Mouse (Mus musculus): ENCODE measurements around the gene Dmwd. TPM values are rescaled to one million over a fixed set of nuclear protein-coding genes. Genes with fewer than 3 reads are reported as not detected.
"Not testable (repeated sequence)": the region's sequence is repeated elsewhere in the genome, so short reads cannot be mapped to it uniquely, and the experiment has no call there.

The Dmwd gene
- polyA plus RNA-seq, 1 experiment from 2014 or later = 42.5 TPM

DNA sequence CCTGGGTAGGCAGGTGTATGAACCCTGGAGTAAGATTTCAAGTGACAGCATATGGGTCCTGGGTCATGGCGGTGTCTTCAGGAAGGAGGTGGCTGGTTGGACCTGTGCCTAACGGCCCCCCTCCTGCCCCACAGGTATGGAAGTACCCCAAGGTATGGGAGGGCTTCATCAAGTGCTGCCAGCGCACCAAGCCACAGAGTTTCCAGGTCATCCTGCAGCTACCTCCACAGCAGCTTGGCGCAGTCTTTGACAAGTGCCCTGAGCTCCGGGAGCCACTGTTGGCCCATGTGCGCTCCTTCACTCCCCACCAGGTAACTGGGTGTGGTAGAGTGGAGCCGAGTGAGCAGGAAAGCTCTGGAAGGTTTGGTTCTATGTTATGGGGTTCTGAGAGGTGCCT is 22.9 kb upstream of the Dmwd start:
- H3K27me3 ChIP-seq = no peaks in the 10 kb centered on the region
- no peaks in the 10 kb centered on the region for H3K9me3 ChIP-seq
- no peak overlapping the region for H3K27ac ChIP-seq (replicated peaks)
- H3K36me3 ChIP-seq = peaks cover 34% of the 10 kb centered on the region
- WGBS = 94% methylated on average over 7 of the region's 7 CpGs
- ATAC-seq (ENCODE audit: low FRiP score, low read depth) = no peak
- H3K4me2 ChIP-seq = no peak overlapping the region
- no peak overlapping the region for H3K9ac ChIP-seq
- H3K4me3 ChIP-seq = no peak overlapping the region
- H3K4me1 ChIP-seq (replicated peaks) = peaks cover 10% of the 10 kb centered on the region

DNA sequence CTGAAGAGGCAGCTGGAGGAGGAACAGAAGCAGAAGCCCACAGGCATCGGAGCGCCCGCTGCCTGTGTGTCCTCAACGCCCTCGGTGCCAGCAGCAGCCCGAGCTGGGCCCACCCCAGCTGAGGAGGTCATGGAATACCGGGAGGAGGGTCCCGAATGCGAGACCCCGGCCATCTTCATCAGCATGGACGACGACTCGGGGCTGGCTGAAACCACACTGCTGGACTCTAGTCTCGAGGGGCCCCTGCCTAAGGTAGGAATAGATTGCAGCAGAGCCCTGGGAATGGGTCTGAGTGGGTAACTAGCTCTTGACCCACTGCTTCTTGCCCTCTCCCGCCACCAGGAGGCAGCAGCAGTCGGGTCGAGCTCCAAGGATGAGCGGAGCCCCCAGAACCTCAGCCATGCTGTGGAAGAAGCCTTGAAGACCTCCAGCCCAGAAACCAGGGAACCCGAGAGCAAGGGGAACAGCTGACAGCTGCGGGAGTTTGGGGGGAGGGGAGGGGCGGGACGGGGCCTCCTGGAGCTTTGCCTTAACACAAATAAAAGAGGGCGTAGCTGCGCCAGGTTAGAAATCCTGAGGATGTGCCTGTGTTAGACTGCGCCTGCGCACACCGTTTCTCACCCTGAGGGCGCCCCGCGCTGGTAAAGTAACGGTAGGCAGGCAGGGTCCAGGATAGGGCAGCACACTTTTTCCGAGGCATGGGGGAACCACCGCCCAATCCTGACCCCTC is 21.8 kb upstream of the Dmwd start, which contains the start of gene Rsph6a:
Gene Rsph6a (plus strand): TSS at position 644 of the 730 bp plus-strand sequence.
- no peaks in the 10 kb centered on the region for H3K9me3 ChIP-seq
- peak within 1 kb of the TSS; percentile 56 for H3K4me2 ChIP-seq
- peaks cover 25% of the 10 kb centered on the region for H3K36me3 ChIP-seq
- peak; percentile 72 for ATAC-seq (ENCODE audit: low FRiP score, low read depth)
- H3K27ac ChIP-seq (replicated peaks) = peak within 1 kb of the TSS; percentile 52; the same call in 1 of the 2 replicates
- H3K4me1 ChIP-seq (replicated peaks) = peaks cover 10% of the 10 kb centered on the region
- H3K27me3 ChIP-seq = no peaks in the 10 kb centered on the region
- peak within 1 kb of the TSS; percentile 27 for H3K4me3 ChIP-seq
- 26% methylated on average over 33 of the region's 33 CpGs for WGBS
- H3K9ac ChIP-seq = peak within 1 kb of the TSS; percentile 43

DNA sequence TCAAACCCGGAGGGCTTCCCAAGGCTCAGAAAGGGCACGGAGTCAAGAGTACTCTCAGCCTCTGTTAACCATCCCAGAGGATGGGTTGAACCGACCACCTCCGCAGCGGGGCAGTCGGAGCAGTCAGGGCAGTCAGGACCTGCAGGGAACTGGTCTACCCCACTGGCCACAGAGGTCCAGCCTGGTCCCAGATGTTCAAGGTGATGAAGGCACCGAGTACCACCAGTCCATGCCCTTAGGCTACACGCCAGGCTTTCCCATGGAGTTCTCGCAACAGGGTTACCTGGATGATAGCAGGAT is 21.3 kb upstream of the Dmwd start:
- Histone ChIP-seq H3K27me3 (no peaks in the 10 kb centered on the region), H3K9me3 (no peaks in the 10 kb centered on the region), H3K9ac (peak overlapping the region; percentile 43), H3K4me1 (replicated peaks) (peaks cover 10% of the 10 kb centered on the region), H3K4me2 (peak overlapping the region; percentile 56), H3K27ac (replicated peaks) (no peak overlapping the region), H3K4me3 (peak overlapping the region; percentile 27), H3K36me3 (peaks cover 21% of the 10 kb centered on the region)
- peak; percentile 17; the same call in 1 of the 2 replicates for ATAC-seq (ENCODE audit: low FRiP score, low read depth)
- 57% methylated on average over 9 of the region's 9 CpGs for WGBS

DNA sequence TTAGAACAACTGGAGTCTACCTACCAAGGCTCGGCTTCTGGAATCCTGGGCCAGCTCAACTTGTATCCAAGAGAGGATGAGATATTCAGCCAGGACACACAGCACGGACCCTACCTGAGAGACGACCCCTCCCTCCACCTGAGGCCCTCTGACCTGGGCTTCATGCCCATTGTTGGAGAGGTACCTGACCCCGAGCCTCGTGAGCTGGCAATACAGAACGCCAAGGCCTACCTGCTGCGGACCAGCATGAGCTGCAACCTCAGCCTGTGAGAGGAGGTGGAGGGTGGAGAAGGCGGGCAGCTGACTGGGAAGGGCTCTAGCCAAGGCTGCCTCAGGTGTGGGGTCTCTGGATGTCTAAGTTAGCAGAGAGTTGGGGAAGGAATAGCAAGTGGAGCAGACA is 20.9 kb upstream of the Dmwd start:
- WGBS = 93% methylated on average over 8 of the region's 8 CpGs
- no peak overlapping the region for H3K27ac ChIP-seq (replicated peaks)
- H3K27me3 ChIP-seq = no peaks in the 10 kb centered on the region
- no peak overlapping the region for H3K4me2 ChIP-seq
- H3K36me3 ChIP-seq = peaks cover 17% of the 10 kb centered on the region
- H3K9ac ChIP-seq = no peak overlapping the region
- no peak for ATAC-seq (ENCODE audit: low FRiP score, low read depth)
- no peak overlapping the region for H3K4me3 ChIP-seq
- H3K4me1 ChIP-seq (replicated peaks) = peaks cover 10% of the 10 kb centered on the region
- no peaks in the 10 kb centered on the region for H3K9me3 ChIP-seq

DNA sequence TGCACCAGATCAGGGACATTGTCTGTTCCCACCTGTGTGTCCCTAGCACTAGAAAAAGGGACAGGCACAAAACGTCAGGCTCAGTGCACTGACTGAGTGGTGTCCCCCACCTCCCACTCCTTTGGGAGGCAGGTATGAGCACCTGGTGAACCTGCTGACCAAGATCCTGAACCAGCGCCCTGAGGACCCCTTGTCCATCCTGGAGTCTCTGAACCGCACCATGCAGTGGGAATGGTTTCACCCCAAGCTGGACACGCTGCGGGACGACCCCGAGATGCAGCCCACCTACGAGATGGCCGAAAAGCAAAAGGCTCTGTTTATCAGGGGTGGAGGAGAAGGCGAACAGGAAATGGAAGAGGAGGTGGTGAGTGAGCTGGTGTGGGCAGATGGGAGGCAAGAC is 18.6 kb upstream of the Dmwd start:
- Histone ChIP-seq H3K4me1 (replicated peaks) (peaks cover 10% of the 10 kb centered on the region), H3K4me3 (no peak overlapping the region), H3K9me3 (no peaks in the 10 kb centered on the region), H3K27ac (replicated peaks) (no peak overlapping the region), H3K27me3 (no peaks in the 10 kb centered on the region), H3K9ac (no peak overlapping the region), H3K4me2 (no peak overlapping the region), H3K36me3 (no peaks in the 10 kb centered on the region)
- no peak for ATAC-seq (ENCODE audit: low FRiP score, low read depth)
- WGBS = 92% methylated on average over 10 of the region's 10 CpGs

DNA sequence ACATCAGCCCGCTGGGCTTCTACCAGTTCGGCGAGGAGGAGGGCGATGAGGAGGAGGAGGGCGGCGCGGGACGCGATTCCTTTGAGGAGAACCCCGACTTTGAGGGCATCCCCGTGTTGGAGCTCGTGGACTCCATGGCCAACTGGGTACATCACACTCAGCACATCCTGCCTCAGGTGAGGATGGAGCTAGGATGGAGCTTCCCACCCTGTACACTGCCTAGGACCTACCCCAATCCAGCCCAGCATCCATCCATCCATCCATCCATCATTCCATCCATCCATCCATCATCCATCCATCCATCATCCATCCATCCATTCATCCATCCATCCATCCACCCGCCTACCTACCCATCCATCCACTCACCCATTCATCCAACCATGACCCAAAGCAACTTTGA is 10.1 kb upstream of the Dmwd start:
- no peaks in the 10 kb centered on the region for H3K9me3 ChIP-seq
- no peak overlapping the region for H3K27ac ChIP-seq (replicated peaks)
- H3K36me3 ChIP-seq = no peaks in the 10 kb centered on the region
- peak overlapping the region; percentile 45 for H3K4me2 ChIP-seq
- 58% methylated on average over 13 of the region's 13 CpGs for WGBS
- no peak overlapping the region for H3K9ac ChIP-seq
- peaks cover 30% of the 10 kb centered on the region for H3K27me3 ChIP-seq
- H3K4me1 ChIP-seq (replicated peaks) = no peaks in the 10 kb centered on the region
- H3K4me3 ChIP-seq = peak overlapping the region; percentile 20
- ATAC-seq (ENCODE audit: low FRiP score, low read depth) = no peak

DNA sequence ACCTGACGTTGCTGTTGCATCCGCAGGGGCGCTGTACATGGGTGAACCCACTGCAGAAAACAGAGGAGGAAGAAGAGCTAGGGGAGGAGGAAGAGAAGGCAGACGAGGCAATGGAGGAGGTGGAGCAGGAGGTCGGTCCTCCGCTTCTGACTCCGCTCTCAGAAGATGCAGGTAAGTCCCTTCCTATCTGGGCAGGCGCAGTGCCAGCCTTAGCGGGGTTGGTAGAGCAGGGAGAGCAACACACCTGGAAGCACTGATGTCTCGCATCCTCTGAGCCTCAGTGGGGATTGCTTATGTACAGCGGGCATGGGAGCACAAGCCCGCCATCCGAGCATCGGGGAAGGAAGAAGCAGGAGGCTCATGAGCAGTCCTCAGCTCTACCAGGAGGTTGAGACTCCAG is 9.0 kb upstream of the Dmwd start:
- Histone ChIP-seq H3K9me3 (no peaks in the 10 kb centered on the region), H3K4me2 (no peak overlapping the region), H3K36me3 (no peaks in the 10 kb centered on the region), H3K4me1 (replicated peaks) (no peaks in the 10 kb centered on the region), H3K27ac (replicated peaks) (no peak overlapping the region), H3K9ac (no peak overlapping the region), H3K27me3 (peaks cover 30% of the 10 kb centered on the region), H3K4me3 (no peak overlapping the region)
- 41% methylated on average over 14 of the region's 14 CpGs for WGBS
- ATAC-seq (ENCODE audit: low FRiP score, low read depth) = no peak

DNA sequence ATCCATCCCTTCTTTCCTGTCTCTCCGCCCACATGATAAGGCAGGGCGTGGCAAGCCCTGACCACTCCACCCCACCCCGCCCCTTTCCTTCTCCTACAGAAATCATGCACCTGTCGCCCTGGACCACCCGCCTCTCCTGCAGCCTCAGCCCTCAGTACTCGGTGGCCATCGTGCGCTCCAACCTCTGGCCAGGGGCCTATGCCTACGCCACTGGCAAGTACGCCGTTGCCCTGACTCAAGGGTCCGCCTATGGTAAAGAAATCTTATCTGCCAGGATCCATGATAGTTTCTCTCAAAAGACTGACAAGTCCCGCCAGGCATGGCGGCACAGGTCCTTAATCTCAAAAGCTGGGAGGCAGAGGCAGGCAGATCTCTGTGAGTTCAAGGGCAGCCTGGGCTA is 8.1 kb upstream of the Dmwd start:
- H3K27ac ChIP-seq (replicated peaks) = no peak overlapping the region
- no peaks in the 10 kb centered on the region for H3K4me1 ChIP-seq (replicated peaks)
- no peak overlapping the region for H3K4me2 ChIP-seq
- H3K9ac ChIP-seq = no peak overlapping the region
- no peaks in the 10 kb centered on the region for H3K9me3 ChIP-seq
- ATAC-seq (ENCODE audit: low FRiP score, low read depth) = no peak
- WGBS = 62% methylated on average over 14 of the region's 14 CpGs
- H3K36me3 ChIP-seq = no peaks in the 10 kb centered on the region
- peaks cover 30% of the 10 kb centered on the region for H3K27me3 ChIP-seq
- H3K4me3 ChIP-seq = no peak overlapping the region

DNA sequence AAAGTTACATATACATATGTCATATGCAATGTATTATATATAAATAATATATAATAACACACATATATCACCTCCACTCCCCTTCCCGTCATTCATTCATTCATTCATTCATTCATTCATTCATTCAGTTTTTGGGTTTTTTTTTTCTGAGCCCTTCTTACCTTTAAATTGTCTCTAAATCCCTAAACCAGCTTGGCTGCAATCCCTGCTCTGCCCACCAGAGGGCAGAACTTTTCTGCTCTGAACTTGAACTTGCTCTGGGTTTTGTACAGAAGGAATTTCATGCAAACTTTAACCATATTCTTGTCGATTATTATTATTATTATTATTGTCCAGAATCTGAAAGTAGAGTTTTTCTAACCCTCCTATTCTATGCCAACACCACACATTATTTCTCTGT is 7.3 kb upstream of the Dmwd start:
- Histone ChIP-seq H3K4me3 (no peak overlapping the region), H3K9ac (no peak overlapping the region), H3K27ac (replicated peaks) (no peak overlapping the region), H3K27me3 (peaks cover 30% of the 10 kb centered on the region), H3K9me3 (no peaks in the 10 kb centered on the region), H3K4me2 (no peak overlapping the region), H3K36me3 (no peaks in the 10 kb centered on the region), H3K4me1 (replicated peaks) (no peaks in the 10 kb centered on the region)
- ATAC-seq (ENCODE audit: low FRiP score, low read depth) = no peak
- WGBS = 9% methylated on average over 2 of the region's 2 CpGs

DNA sequence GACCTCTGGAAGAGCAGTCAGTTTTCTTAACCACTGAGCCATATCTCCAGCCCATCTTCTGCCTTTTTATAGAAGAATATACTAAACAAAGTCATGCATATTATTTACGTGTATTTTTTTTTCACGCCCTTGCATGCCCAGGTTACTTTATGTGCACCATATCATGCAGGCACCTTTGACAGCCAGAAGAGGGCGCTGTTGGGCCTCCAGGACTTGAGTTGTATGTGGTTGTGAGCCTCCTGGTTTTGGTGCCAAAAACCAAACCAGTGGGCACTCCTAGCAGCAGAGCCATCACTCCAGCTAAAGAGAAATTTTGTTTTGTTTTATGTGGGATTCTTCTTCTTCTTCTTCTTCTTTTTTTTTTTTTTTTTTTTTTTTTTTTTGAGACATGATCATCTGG is 6.5 kb upstream of the Dmwd start:
- H3K4me1 ChIP-seq (replicated peaks) = no peaks in the 10 kb centered on the region
- no peak overlapping the region for H3K4me3 ChIP-seq
- 49% methylated on average over 3 of the region's 3 CpGs for WGBS
- no peak overlapping the region for H3K9ac ChIP-seq
- no peaks in the 10 kb centered on the region for H3K36me3 ChIP-seq
- no peak for ATAC-seq (ENCODE audit: low FRiP score, low read depth)
- H3K27me3 ChIP-seq = peaks cover 26% of the 10 kb centered on the region
- H3K9me3 ChIP-seq = no peaks in the 10 kb centered on the region
- no peak overlapping the region for H3K27ac ChIP-seq (replicated peaks)
- no peak overlapping the region for H3K4me2 ChIP-seq

DNA sequence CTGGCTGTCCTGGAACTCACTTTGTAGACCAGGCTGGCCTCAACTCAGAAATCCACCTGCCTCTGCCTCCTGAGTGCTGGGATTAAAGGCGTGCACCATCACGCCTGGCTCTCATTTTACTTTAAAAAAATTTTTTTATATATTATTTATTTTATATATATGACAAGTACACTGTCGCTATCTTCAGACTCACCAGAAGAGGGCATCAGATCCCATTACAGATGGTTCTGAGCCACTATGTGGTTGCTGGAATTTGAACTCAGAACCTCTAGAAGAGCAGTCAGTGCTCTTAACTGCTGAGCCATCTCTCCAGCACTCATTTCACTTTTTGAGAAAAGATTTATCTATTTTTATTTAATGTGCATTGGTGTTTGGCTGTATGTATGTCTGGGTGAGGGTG is 5.0 kb upstream of the Dmwd start:
- 55% methylated on average over 3 of the region's 3 CpGs for WGBS
- not testable (repeated sequence) for H3K27ac ChIP-seq (replicated peaks); H3K36me3 ChIP-seq; ATAC-seq (ENCODE audit: low FRiP score, low read depth); H3K4me1 ChIP-seq (replicated peaks); H3K4me2 ChIP-seq; H3K9ac ChIP-seq; H3K9me3 ChIP-seq; H3K4me3 ChIP-seq
- H3K27me3 ChIP-seq = peaks cover 12% of the 10 kb centered on the region

DNA sequence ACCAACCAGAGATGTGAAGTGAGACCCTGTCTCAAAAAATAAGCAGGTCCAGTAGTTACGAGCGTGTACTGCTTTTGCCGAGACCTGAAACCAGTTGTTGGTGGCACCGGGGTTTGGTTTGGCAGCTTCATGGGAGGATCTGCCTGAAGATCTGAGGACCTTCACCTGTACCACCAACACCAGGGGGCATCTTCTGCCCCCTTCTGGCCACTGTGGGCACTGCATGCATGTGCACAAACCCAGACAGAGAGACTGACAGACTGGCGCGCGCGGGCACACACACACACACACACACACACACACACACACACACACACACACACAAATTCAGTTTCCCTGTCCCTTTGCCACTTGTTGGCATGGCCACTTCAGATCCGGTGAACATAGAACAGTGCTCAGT is 2.5 kb upstream of the Dmwd start:
- Histone ChIP-seq H3K9ac (no peak overlapping the region), H3K27ac (replicated peaks) (no peak overlapping the region), H3K27me3 (no peaks in the 10 kb centered on the region), H3K4me2 (no peak overlapping the region), H3K4me1 (replicated peaks) (peaks cover 22% of the 10 kb centered on the region), H3K4me3 (no peak overlapping the region), H3K9me3 (no peaks in the 10 kb centered on the region), H3K36me3 (peaks cover 6% of the 10 kb centered on the region)
- WGBS = 78% methylated on average over 9 of the region's 9 CpGs
- ATAC-seq (ENCODE audit: low FRiP score, low read depth) = no peak

DNA sequence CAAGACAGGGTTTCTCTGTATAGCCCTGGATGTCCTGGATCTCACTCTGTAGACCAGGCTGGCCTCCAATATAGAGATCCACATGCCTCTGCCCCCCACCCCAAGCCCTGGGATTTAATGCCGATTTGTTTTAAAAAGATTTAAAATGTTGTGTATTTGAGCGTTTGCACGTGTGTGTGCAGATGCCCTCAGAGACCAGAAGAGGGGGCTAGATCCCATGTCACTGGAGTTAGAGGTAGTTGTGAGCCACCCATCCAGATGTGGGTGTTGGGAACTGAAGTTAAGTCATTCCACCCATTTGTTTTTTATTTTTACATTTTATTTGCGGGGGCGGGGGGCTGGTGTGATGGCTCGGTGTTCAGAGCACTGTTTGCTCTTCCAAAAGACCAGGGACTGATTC is 1.5 kb upstream of the Dmwd start:
- Histone ChIP-seq H3K9me3 (no peaks in the 10 kb centered on the region), H3K36me3 (peaks cover 13% of the 10 kb centered on the region), H3K27ac (replicated peaks) (no peak overlapping the region), H3K4me2 (no peak overlapping the region), H3K9ac (no peak overlapping the region), H3K27me3 (no peaks in the 10 kb centered on the region), H3K4me3 (no peak overlapping the region), H3K4me1 (replicated peaks) (peaks cover 22% of the 10 kb centered on the region)
- ATAC-seq (ENCODE audit: low FRiP score, low read depth) = no peak
- WGBS = 96% methylated on average over 6 of the region's 6 CpGs
